Mouse (Mus musculus) stomach, embryonic 16.5 days (tissue): ENCODE results near the gene Sertad1. TPM values are rescaled to one million over a fixed set of nuclear protein-coding genes. Genes with fewer than 3 reads are reported as not detected.

ENCODE experiments used
- ATAC-seq: fragments of 200-750 bp; cut with Nextera tagmentation; 2 replicates; pipeline ENCODE4 v1.8.0; 2017; ENCODE audit warnings: moderate number of reproducible peaks, moderate TSS enrichment; ENCODE audit not compliant: insufficient read depth, low FRiP score
- H3K27ac ChIP-seq: fragments of 300-500 bp; sonication (generic); 2 replicates; pipeline ENCODE4 v1.5.1; 2014; ENCODE audit warnings: low read length
- H3K27me3 ChIP-seq: fragments of 300-500 bp; sonication (generic); 2 replicates; pipeline ENCODE4 v1.6.1; 2014; ENCODE audit warnings: low read length, control low read depth, mixed read lengths; ENCODE audit not compliant: control insufficient read depth, insufficient read depth
- H3K36me3 ChIP-seq: fragments of 300-500 bp; sonication (generic); 2 replicates; pipeline ENCODE4 v1.6.1; 2014; ENCODE audit warnings: low read length; ENCODE audit not compliant: control insufficient read depth, insufficient read depth
- H3K4me1 ChIP-seq: fragments of 300-500 bp; sonication (generic); 2 replicates; pipeline ENCODE4 v1.6.1; 2014; ENCODE audit warnings: low read length, control low read depth, mixed read lengths; ENCODE audit not compliant: control insufficient read depth, insufficient read depth
- H3K4me2 ChIP-seq: fragments of 300-500 bp; sonication (generic); 2 replicates; pipeline ENCODE4 v1.6.1; 2014; ENCODE audit warnings: low read depth, low read length, mixed read lengths
- H3K4me3 ChIP-seq: fragments of 300-500 bp; sonication (generic); replicated peaks from 2 replicates; pipeline ENCODE4 v1.5.1; 2014; ENCODE audit warnings: mild to moderate bottlenecking, low read length
- H3K9ac ChIP-seq: fragments of 300-500 bp; sonication (generic); 2 replicates; pipeline ENCODE4 v1.6.1; 2014; ENCODE audit warnings: low read length
- H3K9me3 ChIP-seq: fragments of 300-500 bp; sonication (generic); replicated peaks from 2 replicates; pipeline ENCODE4 v1.6.1; 2016; ENCODE audit warnings: low read length, control low read depth; ENCODE audit not compliant: control insufficient read depth
- WGBS: fragments of 180-500 bp; shearing (Covaris S2); extraction: QIAGEN DNeasy Blood & Tissue Kit; methylation state at CpG from one replicate; pipeline ENCODE4 v1.1.7; 2014; 5-methylcytosine and 5-hydroxymethylcytosine counted together
- polyA plus RNA-seq: library from polyadenylated mRNA; unstranded; fragments of >200 nt; fragmentation: Nextera tagmentation; extraction: Ambion mirVana; gene quantifications from 2 replicates; pipeline ENCODE4 v1.2.1, GENCODE M21; 2015

Gene Sertad1
- polyA plus RNA-seq, 1 experiment from 2014 or later: 42.0 TPM

- no peaks in the 10 kb centered on the region for H3K27me3 ChIP-seq
- H3K4me3 ChIP-seq: peak overlapping the region; percentile 68
- no peaks in the 10 kb centered on the region for H3K9me3 ChIP-seq
- peaks cover 14% of the 10 kb centered on the region for H3K4me1 ChIP-seq
- H3K9ac ChIP-seq: peak overlapping the region; percentile 86
- peak overlapping the region; percentile 72 for H3K4me2 ChIP-seq
- H3K36me3 ChIP-seq: no peaks in the 10 kb centered on the region
- under 1% methylated on average over 54 of the region's 54 CpGs for WGBS
- peak overlapping the region; percentile 100 for H3K27ac ChIP-seq
- ATAC-seq: peak; percentile 95
Observed at GRCm38 (mm10) chr7:27507711-27508647, 21.3 kb downstream of the Sertad1 start.

GRCm38 (mm10) chr7:27508648-27509005 lies 21.9 kb downstream of the Sertad1 start:
- ATAC-seq: peak; percentile 63
- H3K9ac ChIP-seq: peak overlapping the region; percentile 67
- H3K4me1 ChIP-seq: peaks cover 14% of the 10 kb centered on the region
- H3K4me2 ChIP-seq: peak overlapping the region; percentile 72
- WGBS: 17% methylated on average over 6 of the region's 6 CpGs
- peak overlapping the region; percentile 68 for H3K4me3 ChIP-seq
- H3K27ac ChIP-seq: peak overlapping the region; percentile 100
- H3K27me3 ChIP-seq: no peaks in the 10 kb centered on the region
- no peaks in the 10 kb centered on the region for H3K36me3 ChIP-seq
- no peaks in the 10 kb centered on the region for H3K9me3 ChIP-seq

DNA sequence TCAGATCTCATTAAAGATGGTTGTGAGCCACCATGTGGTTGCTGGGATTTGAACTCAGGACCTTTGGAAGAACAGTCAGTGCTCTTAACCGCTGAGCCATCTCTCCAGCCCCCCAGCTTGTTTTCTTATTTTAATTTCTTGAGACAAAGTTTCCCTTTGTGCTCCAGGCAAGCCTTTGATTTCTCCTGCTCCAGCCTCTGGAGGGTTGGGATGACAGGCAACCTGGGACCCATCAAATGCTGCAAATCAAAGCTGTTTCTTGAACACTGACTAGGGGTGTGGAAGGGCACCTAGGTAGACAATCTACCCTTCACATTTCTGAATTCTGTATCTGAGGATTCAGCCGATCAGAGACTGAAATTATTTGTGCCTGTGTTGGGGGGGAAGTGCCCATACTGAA lies 24.1 kb downstream of the Sertad1 start:
- no peak for ATAC-seq
- Histone ChIP-seq H3K4me3 (no peak overlapping the region), H3K36me3 (no peaks in the 10 kb centered on the region), H3K4me2 (no peak overlapping the region), H3K27ac (no peak overlapping the region), H3K27me3 (no peaks in the 10 kb centered on the region), H3K9me3 (no peaks in the 10 kb centered on the region), H3K9ac (no peak overlapping the region), H3K4me1 (peaks cover 14% of the 10 kb centered on the region)
- WGBS: 89% methylated on average over 2 of the region's 2 CpGs

DNA sequence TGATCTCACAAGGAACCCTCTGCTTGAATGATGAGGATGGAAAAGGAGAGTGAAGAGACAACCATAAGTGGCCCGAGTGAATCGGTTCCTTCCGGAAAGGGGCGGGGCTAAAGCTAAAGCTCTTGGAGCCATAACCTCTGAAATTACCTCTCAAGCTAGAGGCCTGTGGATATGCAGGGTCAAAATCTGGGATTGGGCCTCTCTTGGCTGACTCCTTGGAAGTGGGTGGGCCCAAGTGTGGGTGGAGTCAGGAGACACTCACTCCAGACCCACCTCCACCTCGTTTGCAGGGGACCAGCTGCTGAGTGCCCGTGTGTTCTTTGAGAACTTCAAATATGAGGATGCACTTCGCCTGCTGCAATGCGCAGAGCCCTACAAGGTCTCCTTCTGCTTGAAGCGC lies 28.3 kb downstream of the Sertad1 start:
- Histone ChIP-seq H3K27ac (no peak overlapping the region), H3K36me3 (no peaks in the 10 kb centered on the region), H3K4me3 (no peak overlapping the region), H3K4me1 (no peaks in the 10 kb centered on the region), H3K4me2 (no peak overlapping the region), H3K9me3 (0 out of 2 replicates have a peak, but pooled peaks cover 5% of the 10 kb centered on the region), H3K9ac (no peak overlapping the region), H3K27me3 (no peaks in the 10 kb centered on the region)
- ATAC-seq: peak; percentile 37; the same call in 1 of the 2 replicates
- 68% methylated on average over 9 of the region's 9 CpGs for WGBS

GRCm38 (mm10) chr7:27518314-27518713 lies 31.6 kb downstream of the Sertad1 start:
- 0 out of 2 replicates have a peak, but pooled peaks cover 5% of the 10 kb centered on the region for H3K9me3 ChIP-seq
- H3K27me3 ChIP-seq: no peaks in the 10 kb centered on the region
- no peak overlapping the region for H3K4me2 ChIP-seq
- H3K36me3 ChIP-seq: no peaks in the 10 kb centered on the region
- H3K9ac ChIP-seq: no peak overlapping the region
- H3K4me3 ChIP-seq: no peak overlapping the region
- H3K27ac ChIP-seq: no peak overlapping the region
- 89% methylated on average over 9 of the region's 9 CpGs for WGBS
- H3K4me1 ChIP-seq: no peaks in the 10 kb centered on the region
- no peak for ATAC-seq

- no peak for ATAC-seq
- Histone ChIP-seq H3K36me3 (no peaks in the 10 kb centered on the region), H3K9ac (no peak overlapping the region), H3K9me3 (0 out of 2 replicates have a peak, but pooled peaks cover 5% of the 10 kb centered on the region), H3K4me3 (no peak overlapping the region), H3K4me1 (no peaks in the 10 kb centered on the region), H3K4me2 (no peak overlapping the region), H3K27me3 (no peaks in the 10 kb centered on the region), H3K27ac (peak overlapping the region; percentile 47; the same call in 1 of the 2 replicates)
Observed at GRCm38 (mm10) chr7:27520104-27520503, 33.4 kb downstream of the Sertad1 start.

- Histone ChIP-seq H3K4me2 (no peak overlapping the region), H3K9me3 (0 out of 2 replicates have a peak, but pooled peaks cover 5% of the 10 kb centered on the region), H3K27me3 (no peaks in the 10 kb centered on the region), H3K9ac (no peak overlapping the region), H3K36me3 (no peaks in the 10 kb centered on the region), H3K4me1 (no peaks in the 10 kb centered on the region), H3K27ac (peak overlapping the region; percentile 47; the same call in 1 of the 2 replicates), H3K4me3 (no peak overlapping the region)
- ATAC-seq: no peak
- WGBS: 48% methylated on average over 1 of the region's 1 CpGs
Observed at GRCm38 (mm10) chr7:27520599-27520998, 33.9 kb downstream of the Sertad1 start.

- no peak for ATAC-seq
- H3K4me3 ChIP-seq: no peak within 1 kb of the TSS
- WGBS: 48% methylated on average over 5 of the region's 5 CpGs
- no peaks in the 10 kb centered on the region for H3K4me1 ChIP-seq
- H3K36me3 ChIP-seq: no peaks in the 10 kb centered on the region
- no peaks in the 10 kb centered on the region for H3K27me3 ChIP-seq
- no peak within 1 kb of the TSS for H3K27ac ChIP-seq
- no peak within 1 kb of the TSS for H3K4me2 ChIP-seq
- no peak within 1 kb of the TSS for H3K9ac ChIP-seq
- 0 out of 2 replicates have a peak, but pooled peaks cover 5% of the 10 kb centered on the region for H3K9me3 ChIP-seq
Observed at GRCm38 (mm10) chr7:27522967-27523366, 36.3 kb downstream of the Sertad1 start, which contains the start of gene Hipk4. Gene Hipk4, plus strand, starts transcription at chr7:27523267.

DNA sequence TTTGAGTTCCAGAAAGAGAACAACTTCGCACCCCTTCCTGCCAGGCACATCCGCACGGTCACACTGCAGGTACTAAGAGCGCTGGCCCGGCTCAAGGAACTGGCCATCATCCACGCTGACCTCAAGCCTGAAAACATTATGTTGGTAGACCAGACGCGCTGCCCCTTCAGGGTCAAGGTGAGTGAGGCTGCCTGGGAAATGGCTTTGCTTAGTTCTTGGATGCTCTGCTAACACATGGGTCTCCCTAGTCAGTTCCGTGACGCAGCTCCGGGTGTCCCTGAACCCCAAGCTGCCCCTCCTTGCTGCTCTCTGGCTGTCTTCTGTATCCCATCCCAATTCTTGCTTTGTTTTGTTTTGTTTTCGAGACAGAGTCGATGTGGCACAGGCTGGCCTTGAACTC lies 37.1 kb downstream of the Sertad1 start:
- no peak for ATAC-seq
- Histone ChIP-seq H3K9ac (no peak overlapping the region), H3K36me3 (no peaks in the 10 kb centered on the region)

More for the DNA sequence above, 37.1 kb downstream of the Sertad1 start:
- Histone ChIP-seq H3K9me3 (0 out of 2 replicates have a peak, but pooled peaks cover 5% of the 10 kb centered on the region), H3K27ac (no peak overlapping the region), H3K27me3 (no peaks in the 10 kb centered on the region), H3K4me2 (no peak overlapping the region), H3K4me1 (no peaks in the 10 kb centered on the region), H3K4me3 (no peak overlapping the region)
- WGBS: 91% methylated on average over 13 of the region's 13 CpGs
